Mouse (Mus musculus) liver, postnatal 0 days (tissue): ENCODE results near the gene Cfap161. TPM values are rescaled to one million over a fixed set of nuclear protein-coding genes. Genes with fewer than 3 reads are reported as not detected.

Source experiments
- ATAC-seq: fragments of 200-750 bp; cut with Nextera tagmentation; 2 replicates; pipeline ENCODE4 v1.8.0; 2017; ENCODE audit warnings: mild to moderate bottlenecking, moderate library complexity
- DNase-seq: peaks from one replicate; pipeline ENCODE4 v3.0.0-alpha.2; 2016
- H3K27ac ChIP-seq: fragments of 300-500 bp; sonication (generic); 2 replicates; pipeline ENCODE4 v1.5.1; 2014; ENCODE audit warnings: antibody characterized with exemption, moderate library complexity, mild to moderate bottlenecking, low read depth
- H3K27me3 ChIP-seq: fragments of 300-500 bp; sonication (generic); 2 replicates; pipeline ENCODE4 v1.6.1; 2014; ENCODE audit warnings: low read length, control low read depth, mixed read lengths; ENCODE audit not compliant: insufficient read depth
- H3K36me3 ChIP-seq: fragments of 300-500 bp; sonication (generic); replicated peaks from 2 replicates; pipeline ENCODE4 v1.6.1; 2014; ENCODE audit warnings: mild to moderate bottlenecking, control low read depth, low read length, moderate library complexity, mixed read lengths; ENCODE audit not compliant: insufficient read depth
- H3K4me1 ChIP-seq: fragments of 300-500 bp; sonication (generic); 2 replicates; pipeline ENCODE4 v1.6.1; 2014; ENCODE audit warnings: antibody characterized with exemption, mild to moderate bottlenecking, control low read depth; ENCODE audit not compliant: insufficient read depth
- H3K4me2 ChIP-seq: fragments of 300-500 bp; sonication (generic); 2 replicates; pipeline ENCODE4 v1.6.1; 2014; ENCODE audit warnings: low read depth, mild to moderate bottlenecking, low read length, moderate library complexity, mixed read lengths
- H3K4me3 ChIP-seq: fragments of 300-500 bp; sonication (generic); 2 replicates; pipeline ENCODE4 v1.5.1; 2014; ENCODE audit warnings: low read depth, low read length
- H3K9ac ChIP-seq: fragments of 300-500 bp; sonication (generic); replicated peaks from 2 replicates; pipeline ENCODE4 v1.6.1; 2014; ENCODE audit warnings: mild to moderate bottlenecking, moderate library complexity
- H3K9me3 ChIP-seq: fragments of 300-500 bp; sonication (generic); 2 replicates; pipeline ENCODE4 v1.6.1; 2016; ENCODE audit warnings: mild to moderate bottlenecking, control low read depth, low read length, mixed read lengths
- CTCF ChIP-seq: sonication (generic); IDR thresholded peaks from 2 replicates; pipeline ENCODE4 v1.5.1; 2016; ENCODE audit warnings: antibody characterized with exemption, low read depth
- EP300 ChIP-seq: IDR thresholded peaks from 2 replicates; pipeline ENCODE4 v1.6.1; 2016; ENCODE audit warnings: antibody characterized with exemption, low read depth, mild to moderate bottlenecking
- WGBS: fragments of 180-500 bp; shearing (Covaris S2); extraction: QIAGEN DNeasy Blood & Tissue Kit; methylation state at CpG from one replicate; pipeline ENCODE4 v1.1.7; 2014; ENCODE audit not compliant: insufficient replicate concordance; 5-methylcytosine and 5-hydroxymethylcytosine counted together
- polyA plus RNA-seq: library from polyadenylated mRNA; unstranded; fragments of >200 nt; fragmentation: Nextera tagmentation; extraction: Ambion mirVana; gene quantifications from 2 replicates; pipeline ENCODE4 v1.2.1, GENCODE M21; 2015

Cfap161 gene
- polyA plus RNA-seq, 1 experiment from 2014 or later = not detected

DNA sequence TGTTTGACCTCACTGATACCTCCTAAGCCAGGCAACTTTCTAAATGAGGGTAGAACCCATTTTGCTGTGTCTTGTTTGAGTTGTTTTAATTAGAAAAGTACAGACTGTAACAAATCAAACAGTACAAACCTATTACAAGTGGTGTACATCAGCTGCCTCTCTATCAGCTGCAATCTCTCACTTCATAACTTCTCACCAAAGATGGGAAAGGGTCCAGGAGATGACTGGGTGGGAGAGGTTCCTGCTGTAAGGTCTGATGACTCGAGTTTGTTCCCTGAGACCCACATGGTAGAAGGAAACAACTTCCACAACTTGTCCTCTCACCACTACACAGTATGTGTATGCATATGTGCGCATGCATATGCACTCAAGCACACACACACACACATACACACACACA is 32.1 kb upstream of the Cfap161 start:
- H3K36me3 ChIP-seq = no peaks in the 10 kb centered on the region
- ATAC-seq = no peak
- no peaks in the 10 kb centered on the region for H3K4me1 ChIP-seq
- no peak overlapping the region for H3K9ac ChIP-seq
- H3K27ac ChIP-seq = no peak overlapping the region
- DNase-seq = no peak
- 58% methylated on average over 2 of the region's 2 CpGs for WGBS
- no peak overlapping the region for H3K4me2 ChIP-seq
- H3K4me3 ChIP-seq = no peak overlapping the region
- no peaks in the 10 kb centered on the region for H3K27me3 ChIP-seq
- TF ChIP-seq EP300 = no peak
- no peak for TF ChIP-seq CTCF
- H3K9me3 ChIP-seq = no peaks in the 10 kb centered on the region

DNA sequence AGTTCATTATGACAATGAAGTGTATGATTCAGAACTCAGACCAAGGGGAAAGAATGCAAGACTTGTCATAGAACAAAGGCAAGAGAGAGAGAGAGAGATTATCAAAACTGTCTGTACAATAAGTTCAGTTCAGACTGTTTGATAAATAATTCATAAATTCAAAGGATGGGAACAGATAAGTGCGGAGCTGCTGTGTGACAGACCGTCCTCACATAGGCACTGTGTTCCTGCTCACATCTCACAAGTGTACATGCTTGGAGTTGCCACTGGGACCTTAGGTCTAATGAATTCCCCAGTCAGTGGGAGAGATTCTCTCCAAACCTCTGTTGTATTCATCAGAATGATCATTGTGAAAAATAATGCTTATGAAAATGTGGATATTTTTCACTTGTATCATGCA is 27.3 kb upstream of the Cfap161 start:
- TF ChIP-seq CTCF (no peak), EP300 (no peak)
- Histone ChIP-seq H3K4me2 (no peak overlapping the region), H3K27ac (no peak overlapping the region), H3K9me3 (no peaks in the 10 kb centered on the region), H3K9ac (no peak overlapping the region), H3K27me3 (no peaks in the 10 kb centered on the region), H3K4me1 (no peaks in the 10 kb centered on the region), H3K4me3 (no peak overlapping the region), H3K36me3 (no peaks in the 10 kb centered on the region)
- DNase-seq = no peak
- no peak for ATAC-seq
- WGBS = 84% methylated on average over 2 of the region's 2 CpGs

DNA sequence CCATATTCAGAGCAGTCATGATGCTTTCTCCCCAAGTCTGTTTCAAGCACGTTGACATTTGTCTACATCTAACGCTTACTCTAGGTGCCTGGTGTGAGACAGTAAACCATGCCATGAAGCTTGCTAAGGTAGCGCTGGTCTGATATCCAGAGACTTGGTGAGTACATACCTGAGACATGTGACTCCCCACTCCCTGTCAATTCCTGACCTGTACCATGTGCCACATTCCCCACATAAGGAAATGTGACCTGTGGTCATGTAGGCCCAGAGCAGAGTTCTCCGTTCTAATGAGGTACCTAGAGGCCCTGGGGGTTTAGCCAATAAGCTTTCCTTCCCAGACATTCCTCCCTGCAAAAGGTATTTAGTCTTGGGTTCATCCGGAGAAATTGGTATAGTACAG is 22.2 kb upstream of the Cfap161 start:
- no peak overlapping the region for H3K4me2 ChIP-seq
- WGBS = 83% methylated on average over 5 of the region's 5 CpGs
- H3K27ac ChIP-seq = no peak overlapping the region
- no peak overlapping the region for H3K9ac ChIP-seq
- no peak for DNase-seq
- peaks cover 7% of the 10 kb centered on the region for H3K4me1 ChIP-seq
- no peaks in the 10 kb centered on the region for H3K9me3 ChIP-seq
- no peak for TF ChIP-seq EP300
- no peak for TF ChIP-seq CTCF
- H3K27me3 ChIP-seq = no peaks in the 10 kb centered on the region
- H3K36me3 ChIP-seq = no peaks in the 10 kb centered on the region
- no peak overlapping the region for H3K4me3 ChIP-seq
- ATAC-seq = no peak

DNA sequence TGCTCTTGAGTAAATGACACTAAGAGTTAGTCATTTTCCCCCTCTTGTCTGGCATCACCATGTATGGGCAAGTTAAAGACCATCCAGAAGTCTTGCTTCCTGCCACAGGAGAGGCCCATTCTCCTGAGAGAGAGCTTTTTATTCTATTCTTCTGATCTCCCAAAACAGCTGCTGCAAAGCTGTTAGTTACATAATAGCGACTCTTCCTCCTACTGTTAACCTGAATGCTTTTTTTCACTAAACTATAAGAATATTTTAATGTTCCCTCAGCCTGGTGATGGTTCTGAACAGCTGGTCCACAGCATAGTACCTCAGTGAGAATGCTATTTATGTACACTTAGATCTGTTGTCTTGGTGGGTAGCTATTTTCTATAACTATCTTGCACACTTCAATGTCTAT is 21.0 kb upstream of the Cfap161 start:
- Histone ChIP-seq H3K27me3 (no peaks in the 10 kb centered on the region), H3K4me1 (peaks cover 10% of the 10 kb centered on the region), H3K4me2 (no peak overlapping the region), H3K9me3 (no peaks in the 10 kb centered on the region), H3K4me3 (no peak overlapping the region), H3K36me3 (no peaks in the 10 kb centered on the region), H3K9ac (no peak overlapping the region), H3K27ac (no peak overlapping the region)
- ATAC-seq (no peak), DNase-seq (no peak)
- TF ChIP-seq EP300 (no peak), CTCF (no peak)
- 53% methylated on average over 1 of the region's 1 CpGs for WGBS

DNA sequence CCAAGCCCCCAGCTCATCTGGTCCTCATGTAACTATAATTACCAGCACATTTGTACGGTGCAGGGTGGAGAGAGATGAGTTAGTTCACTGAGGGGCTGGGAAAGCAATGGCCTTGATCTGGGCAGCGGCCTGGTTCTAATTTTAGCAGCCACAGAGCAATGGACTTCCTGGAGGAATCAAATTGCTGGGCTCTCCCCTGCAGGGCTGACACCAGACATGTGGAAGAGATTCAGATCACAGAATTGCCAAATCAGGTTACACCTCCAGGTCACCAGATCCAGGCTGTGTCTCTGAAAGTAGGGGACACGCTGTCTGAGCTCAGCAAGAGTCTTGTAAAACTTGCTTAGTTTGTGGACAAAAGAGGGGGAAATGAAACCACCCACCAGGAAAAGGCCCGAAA is 19.3 kb upstream of the Cfap161 start:
- DNase-seq (peak; percentile 16), ATAC-seq (peak; percentile 45)
- Histone ChIP-seq H3K4me2 (no peak overlapping the region), H3K27ac (peak overlapping the region; percentile 3), H3K9ac (no peak overlapping the region), H3K4me1 (peaks cover 18% of the 10 kb centered on the region), H3K9me3 (no peaks in the 10 kb centered on the region), H3K4me3 (no peak overlapping the region), H3K36me3 (no peaks in the 10 kb centered on the region), H3K27me3 (no peaks in the 10 kb centered on the region)
- 25% methylated on average over 4 of the region's 4 CpGs for WGBS
- TF ChIP-seq EP300 (no peak), CTCF (no peak)

DNA sequence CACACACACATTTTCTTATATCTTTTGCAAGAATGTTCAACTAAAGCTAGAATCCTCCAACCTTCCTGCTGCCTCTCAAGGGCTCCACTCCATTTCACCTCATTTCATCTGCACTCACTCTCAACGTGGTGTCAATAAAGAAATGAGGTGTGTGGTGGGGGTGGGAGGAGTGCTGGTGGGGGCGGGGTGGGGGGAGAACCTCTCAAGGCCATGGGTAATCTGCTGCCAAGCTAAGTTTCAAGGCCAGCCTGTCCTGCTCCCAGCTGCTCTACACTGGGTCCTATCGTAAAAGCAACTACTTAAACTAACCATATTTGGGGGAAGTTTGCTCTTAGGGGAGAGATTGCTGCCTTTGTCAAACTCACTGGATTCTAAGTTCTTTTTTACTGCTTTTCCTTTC is 18.8 kb upstream of the Cfap161 start:
- no peak overlapping the region for H3K4me3 ChIP-seq
- H3K4me1 ChIP-seq = peaks cover 18% of the 10 kb centered on the region
- no peak for ATAC-seq
- no peak for DNase-seq
- no peaks in the 10 kb centered on the region for H3K27me3 ChIP-seq
- no peaks in the 10 kb centered on the region for H3K9me3 ChIP-seq
- 21% methylated on average over 3 of the region's 3 CpGs for WGBS
- no peak overlapping the region for H3K9ac ChIP-seq
- H3K4me2 ChIP-seq = no peak overlapping the region
- H3K36me3 ChIP-seq = no peaks in the 10 kb centered on the region
- H3K27ac ChIP-seq = peak overlapping the region; percentile 3; the same call in 1 of the 2 replicates
- TF ChIP-seq CTCF = no peak
- TF ChIP-seq EP300 = no peak

DNA sequence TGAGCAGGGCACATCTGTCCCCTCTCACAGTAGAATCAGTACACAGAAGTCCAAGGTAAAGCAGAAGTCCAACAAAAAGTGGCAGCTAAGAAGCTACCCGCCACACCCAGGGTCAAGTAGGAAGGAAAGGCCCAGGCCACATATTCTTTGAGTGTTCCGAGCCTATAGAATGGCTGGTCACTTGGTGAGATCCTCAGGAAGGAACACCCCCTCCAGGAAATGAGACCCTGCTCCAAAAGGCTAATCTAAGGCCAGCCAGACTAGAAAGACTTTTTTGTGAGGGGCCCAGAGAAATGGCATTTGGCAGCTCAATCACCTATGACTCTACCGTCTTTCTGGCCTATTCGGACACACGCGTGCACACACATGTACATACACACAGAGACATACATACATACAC is 18.3 kb upstream of the Cfap161 start:
- WGBS = 80% methylated on average over 6 of the region's 6 CpGs
- H3K4me3 ChIP-seq = no peak overlapping the region
- no peaks in the 10 kb centered on the region for H3K9me3 ChIP-seq
- no peaks in the 10 kb centered on the region for H3K27me3 ChIP-seq
- TF ChIP-seq EP300 (no peak), CTCF (no peak)
- H3K27ac ChIP-seq = 0 out of 2 replicates have a peak overlapping the region, but pooled peaks have one; percentile 18
- H3K4me1 ChIP-seq = peaks cover 18% of the 10 kb centered on the region
- H3K4me2 ChIP-seq = no peak overlapping the region
- no peak overlapping the region for H3K9ac ChIP-seq
- DNase-seq = no peak
- ATAC-seq = no peak
- H3K36me3 ChIP-seq = no peaks in the 10 kb centered on the region
